Mouse (Mus musculus) bone marrow macrophage, adult 2 months (primary cell): ENCODE data around the gene Vmn1r4.

ENCODE experiments used
- CTCF ChIP-seq: IDR thresholded peaks from 2 replicates; pipeline ENCODE4 v1.5.1; 2012; ENCODE audit warnings: low read depth, mild to moderate bottlenecking, low read length, moderate library complexity
- POLR2A ChIP-seq: IDR thresholded peaks from 2 replicates; pipeline ENCODE4 v1.6.1; 2012; ENCODE audit warnings: mild to moderate bottlenecking, low read depth, low read length, borderline replicate concordance

GRCm38 (mm10) chr6:56890762-56891161 is 33.1 kb upstream of the Vmn1r4 start:
- TF ChIP-seq CTCF (no peak), POLR2A (no peak)
